Mouse (Mus musculus) kidney, embryonic 14.5 days (tissue): ENCODE data around the gene Il27ra. TPM values are rescaled to one million over a fixed set of nuclear protein-coding genes. Genes with fewer than 3 reads are reported as not detected.
A peak's percentile ranks its signal among the peaks of the same experiment; 100 is the strongest.

Experiments used
- ATAC-seq: fragments of 200-750 bp; cut with Nextera tagmentation; 2 replicates; pipeline ENCODE4 v1.8.0; 2017; ENCODE audit warnings: moderate number of reproducible peaks, mild to moderate bottlenecking, moderate TSS enrichment, moderate library complexity; ENCODE audit not compliant: low FRiP score, low TSS enrichment
- H3K27ac ChIP-seq: fragments of 300-500 bp; sonication (generic); 2 replicates; pipeline ENCODE4 v1.5.1; 2014; ENCODE audit warnings: low read depth, mild to moderate bottlenecking, low read length, moderate library complexity, mixed read lengths
- H3K27me3 ChIP-seq: fragments of 300-500 bp; sonication (generic); 2 replicates; pipeline ENCODE4 v1.6.1; 2014; ENCODE audit warnings: mild to moderate bottlenecking, low read length; ENCODE audit not compliant: control insufficient read depth, insufficient read depth
- H3K36me3 ChIP-seq: fragments of 300-500 bp; sonication (generic); 2 replicates; pipeline ENCODE4 v1.6.1; 2014; ENCODE audit warnings: low read length, mixed read lengths; ENCODE audit not compliant: control insufficient read depth, insufficient read depth
- H3K4me1 ChIP-seq: fragments of 300-500 bp; sonication (generic); 2 replicates; pipeline ENCODE4 v1.6.1; 2014; ENCODE audit warnings: low read length, mixed read lengths; ENCODE audit not compliant: control insufficient read depth, insufficient read depth
- H3K4me2 ChIP-seq: fragments of 300-500 bp; sonication (generic); replicated peaks from 2 replicates; pipeline ENCODE4 v1.6.1; 2014; ENCODE audit warnings: low read depth, mild to moderate bottlenecking, low read length
- H3K4me3 ChIP-seq: fragments of 300-500 bp; sonication (generic); 2 replicates; pipeline ENCODE4 v1.5.1; 2014; ENCODE audit warnings: mild to moderate bottlenecking, low read length
- H3K9ac ChIP-seq: fragments of 300-500 bp; sonication (generic); 2 replicates; pipeline ENCODE4 v1.6.1; 2014; ENCODE audit warnings: low read depth, mild to moderate bottlenecking, low read length, moderate library complexity
- H3K9me3 ChIP-seq: fragments of 300-500 bp; sonication (generic); 2 replicates; pipeline ENCODE4 v1.6.1; 2016; ENCODE audit warnings: low read length; ENCODE audit not compliant: control insufficient read depth
- WGBS: fragments of 180-500 bp; shearing (Covaris S2); extraction: QIAGEN DNeasy Blood & Tissue Kit; methylation state at CpG from one replicate; pipeline ENCODE4 v1.1.7; 2014; 5-methylcytosine and 5-hydroxymethylcytosine counted together
- polyA plus RNA-seq: library from polyadenylated mRNA; unstranded; fragments of >200 nt; fragmentation: Nextera tagmentation; extraction: Ambion mirVana; gene quantifications from 2 replicates; pipeline ENCODE4 v1.2.1, GENCODE M21; 2014

Gene Il27ra
- polyA plus RNA-seq, 1 experiment from 2014 or later = 1.4 TPM

- Histone ChIP-seq H3K36me3 (no peaks in the 10 kb centered on the region), H3K4me3 (peak within 1 kb of the TSS; percentile 23), H3K27ac (peak within 1 kb of the TSS; percentile 78), H3K9me3 (no peaks in the 10 kb centered on the region), H3K27me3 (no peaks in the 10 kb centered on the region), H3K4me1 (peaks cover 39% of the 10 kb centered on the region), H3K9ac (peak within 1 kb of the TSS; percentile 44), H3K4me2 (peak within 1 kb of the TSS; percentile 41)
- peak; percentile 85 for ATAC-seq
- WGBS = 4% methylated on average over 18 of the region's 18 CpGs
These were observed 21.3 kb downstream of the Il27ra start, which contains the start of gene Palm3 for GRCm38 (mm10) chr8:84021096-84021495. TSS of gene Palm3 (plus strand) at chr8:84021471.

- H3K27me3 ChIP-seq = no peaks in the 10 kb centered on the region
- H3K4me3 ChIP-seq = no peak overlapping the region
- no peaks in the 10 kb centered on the region for H3K36me3 ChIP-seq
- WGBS = 82% methylated on average over 9 of the region's 9 CpGs
- H3K4me2 ChIP-seq = no peak overlapping the region
- ATAC-seq = no peak
- peaks cover 32% of the 10 kb centered on the region for H3K4me1 ChIP-seq
- H3K9me3 ChIP-seq = no peaks in the 10 kb centered on the region
- H3K9ac ChIP-seq = no peak overlapping the region
- H3K27ac ChIP-seq = no peak overlapping the region
These were observed 22.7 kb downstream of the Il27ra start for GRCm38 (mm10) chr8:84019738-84020137.

GRCm38 (mm10) chr8:84015833-84016232, 26.6 kb downstream of the Il27ra start:
- Histone ChIP-seq H3K27me3 (peaks cover 26% of the 10 kb centered on the region), H3K4me2 (no peak overlapping the region), H3K36me3 (no peaks in the 10 kb centered on the region), H3K9ac (no peak overlapping the region), H3K27ac (no peak overlapping the region), H3K9me3 (no peaks in the 10 kb centered on the region), H3K4me3 (no peak overlapping the region), H3K4me1 (peaks cover 17% of the 10 kb centered on the region)
- ATAC-seq = no peak
- WGBS = 99% methylated on average over 5 of the region's 5 CpGs

- H3K9ac ChIP-seq = peak overlapping the region; percentile 47; the same call in 1 of the 2 replicates
- 5% methylated on average over 35 of the region's 35 CpGs for WGBS
- H3K36me3 ChIP-seq = no peaks in the 10 kb centered on the region
- H3K4me1 ChIP-seq = peaks cover 26% of the 10 kb centered on the region
- H3K4me2 ChIP-seq = peak overlapping the region; percentile 96
- H3K27me3 ChIP-seq = peaks cover 35% of the 10 kb centered on the region
- peak; percentile 43 for ATAC-seq
- H3K4me3 ChIP-seq = peak overlapping the region; percentile 53
- no peak overlapping the region for H3K27ac ChIP-seq
- H3K9me3 ChIP-seq = no peaks in the 10 kb centered on the region
These were observed 29.8 kb downstream of the Il27ra start for GRCm38 (mm10) chr8:84012499-84013165.

- Histone ChIP-seq H3K9ac (peak within 1 kb of the TSS; percentile 64), H3K9me3 (no peaks in the 10 kb centered on the region), H3K4me2 (peak within 1 kb of the TSS; percentile 96), H3K4me1 (peaks cover 26% of the 10 kb centered on the region), H3K27ac (no peak within 1 kb of the TSS), H3K4me3 (peak within 1 kb of the TSS; percentile 53), H3K36me3 (no peaks in the 10 kb centered on the region), H3K27me3 (peaks cover 35% of the 10 kb centered on the region)
- peak; percentile 41 for ATAC-seq
- under 1% methylated on average over 45 of the region's 45 CpGs for WGBS
These were observed 30.5 kb downstream of the Il27ra start, which contains the start of gene 2210011C24Rik for GRCm38 (mm10) chr8:84011705-84012498. TSS of gene 2210011C24Rik (minus strand) at chr8:84012171.

GRCm38 (mm10) chr8:84010625-84011611, 31.5 kb downstream of the Il27ra start:
- peak overlapping the region; percentile 64 for H3K9ac ChIP-seq
- peak overlapping the region; percentile 96 for H3K4me2 ChIP-seq
- no peaks in the 10 kb centered on the region for H3K36me3 ChIP-seq
- ATAC-seq = peak; percentile 17; the same call in 1 of the 2 replicates
- peaks cover 35% of the 10 kb centered on the region for H3K27me3 ChIP-seq
- H3K27ac ChIP-seq = no peak overlapping the region
- no peaks in the 10 kb centered on the region for H3K9me3 ChIP-seq
- WGBS = under 1% methylated on average over 83 of the region's 83 CpGs
- H3K4me3 ChIP-seq = peak overlapping the region; percentile 53
- H3K4me1 ChIP-seq = peaks cover 26% of the 10 kb centered on the region

- H3K4me1 ChIP-seq = peaks cover 26% of the 10 kb centered on the region
- no peak overlapping the region for H3K27ac ChIP-seq
- H3K36me3 ChIP-seq = no peaks in the 10 kb centered on the region
- no peaks in the 10 kb centered on the region for H3K9me3 ChIP-seq
- H3K4me3 ChIP-seq = no peak overlapping the region
- WGBS = 1% methylated on average over 11 of the region's 11 CpGs
- H3K27me3 ChIP-seq = peaks cover 35% of the 10 kb centered on the region
- H3K9ac ChIP-seq = no peak overlapping the region
- H3K4me2 ChIP-seq = no peak overlapping the region
- ATAC-seq = peak; percentile 25; the same call in 1 of the 2 replicates
These were observed 32.5 kb downstream of the Il27ra start for GRCm38 (mm10) chr8:84009876-84010275.

- no peak for ATAC-seq
- 32% methylated on average over 7 of the region's 7 CpGs for WGBS
These were observed 34.0 kb downstream of the Il27ra start for GRCm38 (mm10) chr8:84008362-84008761.

More at GRCm38 (mm10) chr8:84008362-84008761, 34.0 kb downstream of the Il27ra start:
- Histone ChIP-seq H3K9me3 (no peaks in the 10 kb centered on the region), H3K4me2 (no peak overlapping the region), H3K9ac (no peak overlapping the region), H3K36me3 (no peaks in the 10 kb centered on the region), H3K27ac (no peak overlapping the region), H3K4me3 (no peak overlapping the region), H3K4me1 (peaks cover 32% of the 10 kb centered on the region), H3K27me3 (peaks cover 34% of the 10 kb centered on the region)
